Mouse (Mus musculus): Measurements from ENCODE around the gene Vps33b.

Gene Vps33b

GRCm38 (mm10) chr7:80268897-80269750 is at the start of gene Vps33b:
Vps33b (plus strand) TSS chr7:80269649.
- peak; percentile 98 for DNase-seq

DNA sequence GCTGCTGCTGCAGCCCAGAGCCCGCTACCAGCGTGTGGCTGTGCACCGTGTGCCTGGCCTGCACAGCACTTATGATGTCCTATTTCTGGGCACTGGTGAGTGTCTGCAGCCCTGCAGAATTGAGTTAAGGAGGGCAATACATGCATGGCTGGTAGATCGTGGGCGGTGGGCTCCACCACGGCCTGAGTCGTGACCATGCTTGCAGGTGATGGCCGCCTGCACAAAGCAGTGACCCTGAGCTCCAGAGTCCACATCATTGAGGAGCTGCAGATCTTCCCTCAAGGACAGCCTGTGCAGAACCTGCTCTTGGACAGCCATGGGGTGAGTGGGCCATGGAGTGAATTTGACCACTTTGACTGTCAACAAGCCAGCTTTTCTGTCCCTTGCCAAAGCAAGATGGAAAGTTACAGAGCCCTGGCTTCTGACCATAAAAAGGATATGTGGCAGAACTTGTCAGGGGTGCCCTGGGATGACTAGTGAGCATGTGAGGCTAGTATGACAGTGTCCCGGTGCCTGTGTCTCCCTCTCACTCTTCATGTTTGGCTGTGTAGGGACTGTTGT is 49.1 kb upstream of the Vps33b start:
- no peak for DNase-seq

DNA sequence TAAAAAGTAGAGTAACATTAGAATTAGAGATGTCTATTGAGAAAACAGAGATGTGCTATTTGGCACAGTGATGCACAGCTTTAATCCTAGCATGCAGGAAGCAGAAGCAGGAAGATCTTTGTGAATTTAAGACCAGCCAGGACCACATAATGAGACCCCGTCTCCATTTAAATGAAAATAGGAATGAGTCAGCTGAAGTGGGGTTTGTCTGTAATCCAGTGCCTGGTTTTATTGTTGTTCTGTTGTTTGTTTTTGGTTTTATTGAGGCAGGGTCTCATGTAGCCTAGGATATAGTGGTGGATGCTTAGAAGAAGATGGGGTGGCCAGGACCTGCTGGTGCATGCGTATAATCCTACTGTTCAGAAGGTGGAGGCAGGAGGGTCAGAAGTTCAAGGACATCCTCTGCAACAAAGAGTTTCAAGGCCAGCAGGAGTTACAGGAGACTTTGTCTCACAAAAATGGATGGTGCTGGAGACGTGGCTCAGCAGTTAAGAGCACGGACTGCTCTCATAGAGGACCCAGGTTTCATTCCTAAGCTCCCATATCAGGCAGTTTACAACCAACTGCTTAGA is 48.2 kb upstream of the Vps33b start:
- no peak for DNase-seq

GRCm38 (mm10) chr7:80227065-80227464 is 42.4 kb upstream of the Vps33b start:
- no peak for DNase-seq

- DNase-seq, result peak; percentile 30
Observed at GRCm38 (mm10) chr7:80230196-80230595, 39.3 kb upstream of the Vps33b start.

GRCm38 (mm10) chr7:80231971-80232488 is 37.4 kb upstream of the Vps33b start:
- DNase-seq, result peak; percentile 79

DNA sequence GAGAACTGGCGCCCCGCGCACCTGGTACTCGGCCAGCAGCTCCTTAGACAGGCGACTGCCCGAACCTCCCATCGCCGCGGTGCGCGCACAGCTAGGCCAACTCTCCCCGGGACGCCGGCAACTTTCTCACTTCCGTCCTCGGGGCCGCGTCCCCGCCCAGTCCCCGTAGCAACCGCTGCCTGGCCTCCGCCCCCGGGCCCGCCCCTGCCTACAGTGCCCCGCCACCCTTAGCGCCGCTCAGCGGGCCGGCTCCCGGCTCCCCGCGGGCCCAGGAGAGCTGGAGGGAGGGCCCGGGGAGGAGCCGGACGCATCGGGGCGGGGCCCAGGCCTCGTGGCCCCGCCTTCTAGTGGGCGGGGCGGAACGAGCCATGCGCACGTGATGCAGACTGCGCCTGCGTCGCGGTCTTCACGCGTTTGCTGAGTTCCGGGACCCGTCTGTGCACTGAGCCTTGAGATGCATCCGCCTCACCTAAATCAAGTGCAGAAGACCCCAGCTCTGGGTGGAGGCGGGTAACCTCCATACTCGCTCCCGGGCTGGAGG is 36.9 kb upstream of the Vps33b start, which contains the start of the genes Cib1 and Gdpgp1:
Gene Cib1, minus strand, starts transcription at position 325 of the 541 bp plus-strand sequence.
Gene Gdpgp1, plus strand, starts transcription at position 377 of the 541 bp plus-strand sequence.
- DNase-seq, result peak; percentile 99

DNA sequence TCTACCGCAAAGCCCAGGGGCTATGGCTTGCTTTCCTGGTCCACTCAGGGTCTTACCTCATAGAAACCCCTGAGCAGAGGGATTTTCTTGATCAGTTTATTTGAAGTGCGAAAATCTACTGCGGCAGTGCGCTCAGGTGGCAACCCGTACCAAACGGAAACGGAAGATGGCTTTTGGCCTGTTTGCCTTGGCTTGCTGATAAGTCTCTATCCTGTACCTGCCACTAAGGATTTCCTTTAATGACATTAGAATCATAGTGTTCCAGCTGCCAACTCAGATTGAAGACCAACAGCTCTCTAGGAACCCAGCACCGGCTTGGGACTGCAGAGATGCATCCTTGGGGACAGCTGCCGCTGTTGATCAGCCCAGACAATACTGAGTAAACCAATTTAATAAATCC is 35.6 kb upstream of the Vps33b start:
- no peak for DNase-seq

DNA sequence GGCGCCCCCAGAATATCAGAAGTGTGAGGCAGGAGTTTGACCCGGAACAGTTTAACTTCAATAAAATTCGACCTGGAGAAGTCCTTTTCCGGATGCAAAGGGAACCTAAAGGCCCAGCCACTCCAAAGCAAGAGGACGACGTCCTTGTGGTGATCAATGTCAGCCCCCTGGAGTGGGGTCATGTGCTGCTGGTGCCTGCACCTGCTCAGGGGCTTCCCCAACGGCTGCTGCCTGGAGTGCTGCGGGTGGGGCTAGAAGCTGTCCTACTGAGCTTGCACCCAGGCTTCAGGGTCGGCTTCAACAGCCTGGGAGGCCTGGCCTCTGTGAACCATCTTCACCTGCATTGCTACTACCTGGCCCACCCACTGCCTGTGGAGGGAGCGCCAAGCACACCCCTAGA is 30.9 kb upstream of the Vps33b start:
- DNase-seq, result no peak

GRCm38 (mm10) chr7:80241661-80242060 is 27.8 kb upstream of the Vps33b start:
- DNase-seq, result no peak

- DNase-seq, result no peak
Observed at GRCm38 (mm10) chr7:80244851-80245250, 24.6 kb upstream of the Vps33b start.

- DNase-seq, result peak; percentile 98
Observed at GRCm38 (mm10) chr7:80246148-80246721, 23.2 kb upstream of the Vps33b start, which contains the start of gene Ttll13. Ttll13 (plus strand) TSS chr7:80246376.

GRCm38 (mm10) chr7:80246859-80247258 is 22.6 kb upstream of the Vps33b start:
- DNase-seq, result no peak

- DNase-seq, result no peak
Observed at GRCm38 (mm10) chr7:80252437-80252836, 17.0 kb upstream of the Vps33b start.

- no peak for DNase-seq
Observed at GRCm38 (mm10) chr7:80252886-80253285, 16.6 kb upstream of the Vps33b start.

GRCm38 (mm10) chr7:80255981-80256380 is 13.5 kb upstream of the Vps33b start:
- DNase-seq, result no peak

- DNase-seq, result no peak
Observed at GRCm38 (mm10) chr7:80257706-80258105, 11.7 kb upstream of the Vps33b start.

DNA sequence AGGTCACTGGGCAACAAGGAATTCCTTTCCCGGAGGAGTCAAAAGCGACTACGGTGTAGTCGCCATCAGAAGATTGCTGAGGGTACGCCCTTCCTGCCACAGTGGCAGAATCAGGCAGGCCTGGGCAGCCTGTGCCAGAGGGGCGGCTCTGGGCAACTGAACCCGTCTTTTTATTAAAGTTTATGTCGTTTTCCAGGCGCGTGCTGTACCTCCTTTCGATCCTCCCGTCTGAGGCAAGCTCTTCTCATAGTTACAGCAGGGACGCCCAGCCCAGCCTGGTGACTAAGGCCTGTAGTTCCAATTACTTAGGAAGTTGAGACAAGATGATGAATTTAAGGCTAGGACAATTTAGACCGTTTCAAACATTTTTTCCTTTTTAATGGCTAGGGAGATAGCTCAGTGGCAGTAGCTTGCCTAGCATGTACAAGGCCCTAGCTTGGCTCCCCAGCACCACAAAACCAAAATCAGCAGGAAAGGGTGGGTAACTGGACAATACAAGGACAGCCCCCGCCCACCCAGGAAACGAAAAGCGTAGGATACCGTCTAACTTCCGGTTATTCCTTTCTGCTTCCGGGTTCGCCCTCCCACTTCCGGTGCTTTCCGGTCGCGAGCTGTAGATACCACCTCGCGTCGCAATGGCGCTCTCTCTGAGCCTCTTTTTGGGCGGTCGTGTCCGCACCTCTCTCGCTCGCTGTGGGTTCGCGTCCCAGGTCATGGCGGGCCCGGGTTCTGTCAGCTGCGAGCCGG is 8.7 kb upstream of the Vps33b start, which contains the start of gene Ngrn:
Gene Ngrn, plus strand, starts transcription at position 591 of the 747 bp plus-strand sequence.
- DNase-seq, result peak; percentile 91

GRCm38 (mm10) chr7:80261372-80261990 is 8.0 kb upstream of the Vps33b start:
- no peak for DNase-seq

GRCm38 (mm10) chr7:80264606-80265005 is 4.8 kb upstream of the Vps33b start:
- DNase-seq, result no peak

GRCm38 (mm10) chr7:80267764-80268163 is 1.7 kb upstream of the Vps33b start:
- no peak for DNase-seq
